Mouse (Mus musculus) kidney, adult 11 months (tissue): ENCODE measurements around the gene Clstn3.
"Not testable (repeated sequence)": the region's sequence is repeated elsewhere in the genome, so short reads cannot be mapped to it uniquely, and the experiment has no call there.

Experiments used
- DNase-seq: peaks from one replicate; pipeline ENCODE4 v3.0.0; 2022

The Clstn3 gene

DNA sequence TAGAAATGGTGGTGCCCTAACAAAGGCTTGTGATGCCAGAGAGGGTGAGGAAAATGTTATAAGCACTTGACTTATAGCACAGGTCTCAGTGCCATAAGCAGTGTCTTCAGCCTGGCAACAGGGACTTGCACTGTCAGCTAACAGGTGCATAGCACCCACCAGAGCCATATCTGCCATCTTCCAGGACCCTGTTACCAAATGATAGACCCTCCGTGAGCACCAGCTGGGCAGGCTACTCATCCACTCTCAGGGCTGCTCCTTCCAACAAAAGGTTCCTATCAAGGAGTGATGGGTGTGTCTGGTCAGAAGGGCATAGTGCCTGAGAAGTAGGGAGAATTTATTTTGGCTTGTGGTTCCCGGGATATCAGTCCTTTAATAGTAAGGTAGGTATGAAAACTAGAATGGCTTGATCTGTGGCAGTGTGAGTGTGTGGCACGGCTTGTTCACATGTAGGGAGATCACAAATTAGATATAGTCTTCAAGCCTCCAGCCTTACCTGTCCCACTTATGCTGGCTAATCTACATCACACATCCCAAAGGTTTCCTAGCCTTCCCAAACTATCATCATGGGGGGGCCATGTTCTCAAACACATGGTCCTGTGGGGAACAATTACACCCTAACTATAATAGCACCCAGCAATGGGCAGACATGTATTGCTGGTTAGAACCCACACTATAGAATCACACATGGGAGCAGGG, 14.4 kb upstream of the Clstn3 start:
- no peak for DNase-seq

DNA sequence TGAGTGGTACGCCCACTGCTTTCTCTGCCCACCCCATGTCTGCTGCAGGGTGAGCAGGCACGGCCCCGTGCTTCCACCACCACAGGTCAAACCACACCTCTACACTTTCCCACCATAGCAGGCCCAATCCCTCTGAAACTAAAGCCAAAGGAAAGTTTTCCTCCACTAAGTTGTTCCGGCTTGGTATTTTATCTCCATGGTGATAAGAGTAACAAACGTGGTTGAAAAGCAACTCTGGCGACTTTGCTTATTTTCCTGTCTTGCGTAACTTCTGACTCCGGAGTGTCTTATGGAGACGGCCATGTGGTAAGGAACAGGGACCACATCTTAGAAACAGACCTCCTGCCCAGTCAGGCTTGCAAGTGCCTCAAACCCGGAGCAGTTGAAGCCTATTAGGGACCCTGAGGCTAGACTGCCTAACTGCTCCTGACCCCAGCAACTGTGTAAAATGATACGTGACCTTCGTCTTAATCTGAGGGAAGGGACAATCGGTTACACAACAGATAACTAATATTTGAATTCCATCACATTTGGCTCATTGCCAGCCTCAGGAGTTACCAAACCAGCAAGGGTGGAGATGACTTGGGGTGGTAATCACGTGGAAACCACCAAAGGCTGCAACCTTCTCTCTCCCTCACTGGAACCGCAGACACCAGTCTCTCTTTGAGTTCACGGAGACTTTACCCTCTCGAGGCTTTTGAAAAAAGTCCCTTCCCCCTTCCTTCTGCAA, 13.5 kb upstream of the Clstn3 start:
- DNase-seq, result no peak

DNA sequence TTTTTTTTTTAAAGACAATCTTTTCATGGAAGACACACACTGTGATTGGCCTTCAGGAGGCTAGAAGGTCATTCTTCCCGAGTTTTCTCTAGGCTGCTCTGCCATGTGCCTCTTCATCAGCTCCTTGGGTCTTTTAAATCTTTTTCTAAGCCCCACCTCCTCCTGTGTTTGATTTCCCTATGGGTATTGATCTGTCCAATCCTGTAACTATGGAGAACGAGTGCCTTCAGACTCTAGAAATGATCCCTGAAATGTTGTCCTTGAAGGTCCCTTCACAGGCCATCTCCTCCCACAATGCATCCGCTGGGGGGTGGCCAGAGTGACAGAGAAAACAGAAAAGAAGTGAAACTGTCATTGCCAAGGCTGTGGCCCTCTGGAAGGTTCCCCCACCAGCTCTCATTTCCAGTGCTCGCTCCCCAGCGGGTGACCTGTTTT, 12.6 kb upstream of the Clstn3 start:
- DNase-seq, result no peak

DNA sequence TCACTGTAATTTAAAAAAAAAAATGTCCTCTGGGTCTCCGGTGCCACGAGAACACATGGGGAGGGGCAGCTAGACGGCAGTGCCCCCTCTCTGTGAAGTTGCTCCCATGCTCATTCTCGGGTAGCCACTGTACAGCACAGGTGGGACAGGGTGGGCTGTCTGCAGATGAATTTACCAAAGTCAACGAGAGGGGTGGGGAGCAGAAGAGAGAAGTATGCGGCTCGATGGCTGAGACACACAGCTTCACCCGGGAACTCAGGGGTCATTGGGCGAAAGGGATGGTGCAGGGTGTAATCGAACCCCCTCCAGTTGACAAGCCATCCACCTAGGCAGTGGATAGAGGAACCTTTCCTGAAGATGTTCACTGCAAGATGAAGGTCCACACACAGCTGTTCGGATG, 12.2 kb upstream of the Clstn3 start:
- no peak for DNase-seq

DNA sequence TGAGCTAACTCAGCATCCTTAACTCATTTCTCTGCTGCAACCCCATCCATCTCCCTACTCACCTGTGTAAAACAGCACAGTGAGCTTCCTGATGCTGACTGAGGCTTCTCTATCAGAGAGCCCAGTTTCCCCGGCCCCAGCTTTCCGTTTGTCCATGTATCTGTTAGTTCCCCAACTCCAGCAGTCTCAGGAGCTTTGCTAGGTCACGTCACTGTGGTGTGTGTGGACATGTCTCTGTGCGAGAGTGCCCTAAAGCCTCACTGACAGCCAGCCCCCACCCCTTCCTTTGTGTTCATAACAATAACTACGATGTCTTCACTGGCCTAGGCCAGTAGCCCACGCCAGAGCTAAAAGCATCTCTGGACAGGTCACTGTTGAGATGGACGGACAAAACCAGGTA, 11.6 kb upstream of the Clstn3 start:
- DNase-seq, result no peak

DNA sequence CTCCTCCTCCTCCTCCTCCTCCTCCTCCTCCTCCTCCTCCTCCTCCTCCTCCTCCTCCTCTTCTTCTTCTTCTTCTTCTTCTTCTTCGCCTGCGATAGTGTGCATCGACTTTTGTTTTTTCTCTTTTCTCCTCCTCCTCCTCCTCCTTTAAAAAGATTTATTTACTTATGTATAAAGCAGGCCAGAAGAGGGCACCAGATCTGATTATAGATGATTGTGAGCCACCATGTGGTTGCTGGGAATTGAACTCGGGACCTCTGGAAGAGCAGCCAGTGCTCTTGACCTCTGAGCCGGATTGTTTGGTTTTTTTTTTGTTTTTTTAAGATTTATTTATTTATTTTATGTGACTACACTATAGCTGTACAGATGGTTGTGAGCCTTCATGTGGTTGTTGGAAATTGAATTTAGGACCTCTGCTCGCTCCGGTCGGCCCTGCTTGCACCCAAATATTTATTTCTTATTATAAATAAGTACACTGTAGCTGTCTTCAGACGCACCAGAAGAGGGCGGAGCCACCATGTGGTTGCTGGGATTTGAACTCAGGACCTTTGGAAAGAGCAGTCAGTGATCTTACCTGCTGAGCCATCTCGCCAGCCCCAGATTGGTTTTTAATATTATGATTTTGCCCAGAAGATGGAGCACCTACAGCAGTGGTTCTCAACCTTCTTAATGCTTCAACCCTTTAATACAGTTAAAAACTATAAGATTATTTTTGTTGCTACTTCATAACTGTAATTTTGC, 10.9 kb upstream of the Clstn3 start:
- DNase-seq, result not testable (repeated sequence)

DNA sequence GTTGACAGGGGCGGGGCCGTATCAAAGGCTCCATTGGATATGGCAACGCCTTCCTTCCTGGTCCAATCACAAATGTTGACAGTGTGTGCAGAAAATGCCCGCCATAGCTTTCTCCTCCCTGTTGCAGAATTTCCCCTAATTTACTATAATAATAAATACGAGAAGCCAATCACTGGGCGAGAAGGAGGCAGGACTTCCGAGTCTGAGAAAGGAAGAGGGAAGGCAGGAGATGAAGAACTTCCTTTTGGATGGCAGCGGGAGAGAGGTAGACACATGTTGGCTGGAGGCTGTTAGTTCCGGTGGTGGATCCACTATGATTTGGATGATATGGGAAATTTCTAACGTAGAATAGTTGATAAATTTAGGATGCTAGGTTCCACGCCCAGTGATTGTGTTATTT, 10.0 kb upstream of the Clstn3 start:
- no peak for DNase-seq

DNA sequence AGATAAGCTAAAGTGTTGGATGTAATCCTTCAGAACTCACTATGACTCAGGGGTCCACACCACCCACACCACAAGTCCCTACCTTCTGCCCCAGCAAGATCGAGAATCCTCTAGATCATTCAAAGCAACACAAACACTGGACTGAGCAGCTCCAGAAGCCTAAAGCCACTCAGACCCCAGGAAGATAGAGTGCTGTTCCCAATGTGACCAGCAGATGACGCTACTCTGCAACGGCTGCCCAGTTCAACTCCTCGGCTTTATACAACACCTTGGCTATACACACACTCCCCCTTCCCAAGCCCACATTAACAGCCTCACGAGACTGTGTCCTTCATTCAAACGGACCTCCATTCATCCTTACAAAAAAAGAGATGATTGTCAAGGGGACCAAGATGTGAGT, 8.2 kb upstream of the Clstn3 start:
- DNase-seq, result peak; percentile 28

DNA sequence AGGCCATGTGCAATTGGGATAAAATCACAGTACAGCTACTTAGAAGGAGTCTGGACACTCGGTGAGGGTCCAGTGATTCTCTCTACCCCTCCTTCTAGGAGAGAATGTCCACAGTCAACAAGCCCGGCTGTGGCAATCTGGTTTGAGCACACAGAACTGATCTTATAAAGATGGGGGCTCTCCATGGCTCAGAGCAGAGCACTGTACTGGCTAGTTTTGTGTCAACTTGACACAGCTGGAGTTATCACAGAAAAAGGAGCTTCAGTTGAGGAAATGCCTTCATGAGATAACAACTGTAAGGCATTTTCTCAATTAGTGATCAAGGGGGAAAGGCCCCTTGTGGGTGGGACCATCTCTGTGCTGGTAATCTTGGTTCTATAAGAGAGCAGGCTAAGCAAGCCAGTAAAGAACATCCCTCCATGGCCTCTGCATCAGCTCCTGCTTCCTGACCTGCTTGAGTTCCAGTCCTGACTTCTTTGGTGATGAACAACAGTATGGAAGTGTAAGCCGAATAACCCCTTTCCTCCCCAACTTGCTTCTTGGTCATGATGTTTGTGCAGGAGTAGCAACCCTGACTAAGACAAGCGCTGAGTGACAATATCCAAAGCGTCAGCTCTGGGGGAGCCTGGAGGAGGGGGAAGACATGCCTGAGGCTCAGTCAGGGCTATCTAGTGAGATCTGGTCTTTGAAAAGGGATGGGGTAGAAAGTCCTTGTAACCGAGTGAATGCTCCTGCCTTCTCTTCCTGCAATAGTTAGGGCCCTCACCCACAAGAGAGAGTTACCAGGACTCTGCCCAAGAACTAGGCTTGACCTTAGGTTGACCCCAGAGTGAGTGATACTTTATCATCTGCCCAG, 7.4 kb upstream of the Clstn3 start:
- DNase-seq, result not testable (repeated sequence)

DNA sequence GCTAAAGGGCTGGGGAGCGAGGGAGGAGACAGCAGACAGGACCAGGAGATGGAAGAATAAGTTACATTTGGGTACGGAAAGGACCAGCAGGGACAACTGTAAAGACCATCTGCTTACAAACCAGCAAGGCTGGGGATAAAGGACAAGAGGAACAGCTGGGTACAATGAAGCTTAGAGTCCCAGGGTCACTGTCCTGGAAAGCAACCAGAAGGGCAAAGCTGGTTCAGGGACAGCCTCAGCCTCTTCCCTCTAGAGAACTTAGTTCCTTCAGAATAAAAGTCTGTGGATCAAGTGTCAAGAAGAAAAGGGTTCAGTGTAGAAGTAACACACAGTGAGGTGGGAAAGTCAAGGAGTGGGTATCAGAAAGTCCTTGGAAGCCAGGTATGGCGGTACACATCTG, 6.5 kb upstream of the Clstn3 start:
- no peak for DNase-seq

DNA sequence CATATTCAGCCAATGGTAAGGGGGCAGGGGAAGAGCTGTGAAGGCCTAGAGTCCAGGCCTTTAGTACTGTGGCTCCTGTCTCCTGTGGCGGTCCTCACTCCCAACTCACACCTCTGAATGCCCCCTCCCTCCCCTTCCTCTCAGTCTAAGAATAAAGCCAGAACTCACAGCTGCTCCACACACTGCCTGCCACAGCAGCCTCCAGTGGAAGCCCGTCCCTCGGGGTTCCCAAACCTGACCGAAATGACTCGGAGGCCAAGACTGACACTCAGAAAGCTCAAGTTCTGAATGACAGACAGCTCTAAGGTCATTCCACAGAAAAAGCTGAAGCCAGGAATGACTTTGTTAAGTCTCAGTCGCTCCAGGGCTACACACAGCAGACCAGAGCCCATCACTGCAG, 1.1 kb upstream of the Clstn3 start:
- no peak for DNase-seq

DNA sequence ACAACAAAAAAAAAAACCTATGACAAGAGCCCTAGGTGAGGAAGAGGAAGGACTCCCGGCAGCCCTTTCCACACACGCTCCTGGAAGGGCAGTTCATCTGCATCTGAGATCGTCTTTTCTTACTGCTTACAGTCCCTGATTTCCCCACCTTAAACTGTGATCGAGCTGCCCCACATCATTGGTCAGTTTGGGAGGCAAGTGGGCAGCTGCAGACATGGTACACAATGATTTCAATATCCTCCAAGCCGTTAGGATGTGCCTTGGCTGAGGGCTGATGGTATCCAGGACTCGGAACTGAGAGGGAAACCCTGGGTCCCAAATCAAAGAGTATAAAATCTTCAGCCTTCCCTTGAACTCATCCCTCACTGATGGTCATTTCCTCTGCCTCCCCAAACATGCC, 705 bp upstream of the Clstn3 start:
- DNase-seq, result no peak

DNA sequence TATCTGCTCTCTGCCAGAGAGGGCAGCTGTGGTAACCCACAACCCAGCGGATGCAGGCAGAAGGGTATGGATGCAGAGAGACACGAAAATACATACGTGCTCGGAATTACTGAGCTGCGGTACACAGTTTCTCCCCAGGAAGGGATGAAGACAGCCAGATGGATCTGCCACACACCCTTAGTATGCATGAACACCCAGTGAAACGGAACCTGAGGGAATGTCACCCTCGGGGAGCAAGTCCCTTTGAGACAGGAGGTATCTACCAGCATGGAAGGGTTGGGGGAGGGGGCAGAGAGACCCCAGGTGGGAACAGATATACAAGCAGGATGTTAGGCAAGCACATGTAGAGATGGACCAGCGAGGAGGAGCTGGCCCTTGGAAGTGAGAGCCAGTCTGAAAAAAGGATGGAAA, 708 bp downstream of the Clstn3 start:
- DNase-seq, result no peak

DNA sequence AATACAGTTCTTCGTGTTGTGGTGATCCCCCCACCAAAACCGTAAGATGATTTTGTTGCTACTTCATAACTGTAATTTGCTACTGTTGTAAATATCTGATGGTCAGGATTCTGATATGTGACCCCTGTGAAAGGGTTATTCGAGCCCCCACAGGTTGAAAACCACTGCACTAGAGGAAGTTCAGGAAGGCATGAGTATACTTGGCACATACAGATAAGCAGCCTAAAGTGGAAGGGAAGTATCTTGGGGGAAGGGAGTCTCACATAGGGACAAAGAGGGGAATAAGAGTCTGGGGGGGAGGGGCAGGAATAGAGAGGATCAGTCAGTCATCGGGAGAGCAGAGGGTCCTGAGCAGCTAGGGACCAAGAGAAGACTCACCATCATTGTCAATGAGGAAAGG, 5.2 kb downstream of the Clstn3 start:
- DNase-seq, result no peak

DNA sequence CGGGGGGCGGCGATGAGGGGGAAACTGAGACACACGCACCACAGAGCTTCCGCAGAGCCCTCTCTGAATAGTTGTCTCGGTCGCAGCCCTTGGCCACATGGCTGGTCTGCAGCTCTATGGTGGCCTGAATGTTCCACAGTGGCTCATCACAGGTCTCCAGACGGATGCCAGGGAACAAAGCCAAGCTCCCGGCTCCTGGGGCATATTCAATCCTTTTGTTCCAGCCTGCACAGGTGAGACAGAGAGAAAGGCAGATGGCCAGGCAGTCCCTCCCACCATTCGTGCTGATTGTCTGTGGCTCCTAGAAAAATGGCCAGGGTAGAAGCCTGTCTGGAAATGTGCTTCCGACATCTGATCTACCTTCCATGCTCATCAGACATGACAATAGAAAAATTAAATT, 6.1 kb downstream of the Clstn3 start:
- no peak for DNase-seq

DNA sequence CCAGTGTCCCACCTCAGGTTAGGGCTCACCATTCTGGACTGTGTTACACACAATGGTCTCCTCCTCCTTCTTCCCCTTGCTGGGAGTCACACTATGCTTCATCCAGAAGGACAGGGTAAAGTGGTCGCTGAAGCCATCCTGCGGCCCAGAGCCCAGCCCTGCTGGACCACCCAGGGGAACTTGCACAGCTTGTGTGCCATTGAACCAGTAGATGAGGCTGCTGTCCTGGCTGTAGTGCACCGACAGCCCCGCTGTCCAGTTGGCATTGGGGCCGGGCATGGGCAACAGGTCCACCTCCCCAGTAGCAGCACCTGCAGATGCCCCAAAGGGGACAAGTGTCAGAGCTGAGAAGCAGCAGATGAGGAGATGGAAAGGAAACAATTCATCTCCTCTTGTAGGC, 6.8 kb downstream of the Clstn3 start:
- DNase-seq, result no peak

DNA sequence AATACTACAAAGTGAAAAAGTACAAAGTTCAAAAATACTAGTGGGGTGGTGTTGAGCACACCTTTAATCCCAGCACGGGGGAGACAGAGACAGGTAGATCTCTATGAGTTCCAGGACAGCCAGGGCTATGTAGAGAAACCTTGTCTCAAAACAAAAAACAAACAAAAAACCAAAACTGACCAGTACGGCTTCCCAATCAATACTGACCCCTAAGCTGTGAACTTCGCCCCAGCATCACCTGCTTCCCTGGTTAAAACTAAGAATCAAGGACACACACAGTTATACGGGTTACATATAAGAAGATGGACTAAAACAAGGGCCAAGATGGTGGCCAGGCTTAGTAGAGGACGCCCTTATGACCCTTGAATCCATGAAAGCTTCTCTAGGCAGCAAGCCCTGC, 8.4 kb downstream of the Clstn3 start:
- DNase-seq, result no peak

DNA sequence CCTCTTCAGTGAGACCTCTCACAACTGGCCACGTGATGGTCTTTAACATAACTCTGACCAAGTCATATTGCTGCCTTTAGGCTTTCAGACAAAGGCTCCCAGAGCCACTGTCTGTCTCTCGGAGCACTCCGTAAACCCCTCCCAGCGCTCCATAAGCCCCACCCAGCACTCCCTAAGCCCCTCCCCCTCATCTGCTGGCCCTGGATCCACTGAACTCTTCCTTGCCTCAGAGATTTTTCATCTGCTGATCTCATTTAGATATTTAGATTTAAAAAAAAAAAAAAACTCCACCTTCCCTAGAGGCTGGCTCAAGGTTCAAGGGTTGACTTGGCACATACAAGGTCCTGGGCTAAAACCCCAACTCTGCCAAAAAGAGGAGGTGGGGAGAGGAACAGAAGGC, 10.8 kb downstream of the Clstn3 start:
- peak; percentile 59 for DNase-seq

DNA sequence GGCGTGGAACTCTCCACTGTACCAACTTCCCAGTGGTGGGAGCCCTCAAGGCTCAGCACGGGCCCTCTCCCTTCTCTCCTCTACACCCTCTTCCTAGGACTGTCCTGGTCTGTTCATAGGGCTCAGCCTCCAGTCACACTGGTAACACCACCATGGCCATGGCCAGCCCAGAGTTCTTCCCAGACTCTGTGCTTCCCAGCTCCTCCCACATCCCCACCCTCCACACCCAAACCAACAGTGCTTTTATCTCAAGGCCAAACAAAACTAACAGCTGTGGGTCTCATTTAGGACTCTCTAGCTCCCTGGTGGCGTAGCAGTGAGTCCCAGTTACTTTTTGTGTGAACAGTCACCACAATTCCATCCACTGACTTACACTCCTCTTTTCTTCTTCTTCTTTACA, 12.6 kb downstream of the Clstn3 start:
- DNase-seq, result no peak

DNA sequence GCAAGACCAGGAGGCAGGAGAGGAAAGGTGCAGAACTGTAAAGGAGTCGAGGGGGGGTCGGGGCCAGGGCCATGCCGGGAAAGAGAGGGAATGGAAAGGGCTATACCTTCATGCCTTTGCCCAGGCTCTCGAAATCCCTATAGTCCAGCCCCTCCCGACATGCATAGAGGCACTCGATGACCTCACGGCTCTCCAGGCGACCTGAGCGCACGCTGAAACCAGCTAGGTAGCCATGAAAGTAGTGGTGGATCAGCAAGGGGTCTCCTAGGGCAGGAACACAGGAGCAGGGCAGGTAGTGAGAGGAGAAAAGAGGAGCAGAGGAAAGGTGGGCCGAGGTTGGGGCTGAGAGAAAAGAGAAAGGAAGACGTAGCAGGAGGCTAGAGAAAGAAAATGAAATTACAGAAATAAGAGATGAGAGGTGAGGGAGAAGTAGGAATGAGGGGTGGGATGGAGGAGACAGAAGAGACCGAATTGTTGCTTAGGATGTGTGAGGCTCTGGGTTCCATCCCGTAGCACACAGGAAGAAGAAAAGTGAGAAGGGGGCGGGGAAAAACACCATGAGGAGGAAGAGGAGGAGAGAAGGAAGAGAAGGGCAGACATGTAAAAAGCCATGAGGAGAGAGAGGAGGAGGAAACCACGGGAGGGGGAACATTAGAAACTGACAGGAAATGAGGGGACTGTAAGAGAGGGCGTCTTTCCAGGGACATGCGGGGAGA, 14.8 kb downstream of the Clstn3 start:
- DNase-seq, result no peak

DNA sequence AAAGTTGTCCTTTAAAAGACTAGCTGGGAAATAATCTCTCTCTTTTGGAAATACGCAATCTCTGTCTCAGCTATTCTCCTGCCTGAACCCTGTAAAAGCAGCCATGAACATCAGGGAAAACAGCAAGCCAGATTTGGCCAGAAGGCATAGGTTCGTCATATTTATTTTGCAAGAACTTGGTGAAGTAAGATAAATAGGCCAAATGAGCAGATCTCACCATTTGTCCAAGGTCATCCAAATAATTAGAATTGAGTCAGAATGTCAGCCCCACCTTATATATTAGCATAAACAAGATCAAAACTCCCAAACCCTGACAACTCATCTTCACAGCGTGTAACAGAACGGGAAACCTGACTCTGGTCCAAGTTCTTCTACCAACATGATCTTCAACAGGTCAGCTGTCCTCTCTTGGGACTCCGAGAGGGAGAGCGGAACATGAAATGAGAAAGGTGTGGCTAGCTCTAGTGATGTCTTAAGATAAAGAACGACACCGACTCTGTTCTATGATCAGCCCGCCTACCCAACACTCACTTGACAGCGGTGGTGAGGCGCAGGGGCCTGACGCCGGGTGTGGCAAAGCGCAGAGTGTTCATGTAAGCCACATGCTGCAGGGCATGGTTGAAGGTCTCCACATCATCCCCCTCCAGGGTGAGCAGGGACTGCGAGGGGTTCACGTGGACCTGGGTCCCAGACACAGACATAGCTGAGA, 15.5 kb downstream of the Clstn3 start:
- no peak for DNase-seq
